15 mouse cellular contexts compared by ENCODE assay signal in the genomic region with DNA sequence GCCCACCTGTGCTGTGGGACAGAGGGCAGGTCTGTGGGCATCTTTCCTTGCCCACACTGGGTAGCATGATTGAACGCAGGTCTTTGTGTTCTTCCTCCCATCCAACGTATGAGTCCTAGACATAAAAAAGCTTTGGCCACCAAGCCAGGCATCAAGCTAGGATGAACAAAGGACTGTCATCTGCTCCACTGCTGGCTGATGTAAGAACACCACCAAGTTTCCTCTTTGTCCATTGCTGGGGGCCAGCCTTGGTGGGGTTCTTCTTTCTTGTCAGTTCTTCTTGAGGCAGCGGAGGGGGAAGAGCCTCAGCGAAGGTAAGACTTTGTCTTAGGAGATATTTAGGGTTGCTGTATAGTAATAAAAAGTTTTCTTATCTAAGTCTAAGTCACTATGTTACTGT.
"Had no signal": no experiment of that assay in that cellular context is flagged by ENCODE, and none has a peak within 500 bp of the region (broad histone marks: within the 10 kb centered on the region; RNA-seq: fewer than 3 reads in every experiment).

No protein-coding gene starts in this region.

- H3K9me3 ChIP-seq: neural tube, embryonic 15.5 days; stomach, embryonic 15.5 days had no signal

- H3K4me1 ChIP-seq: stomach, embryonic 15.5 days had no signal

- H3K36me3 ChIP-seq: neural tube, embryonic 15.5 days; stomach, embryonic 15.5 days had no signal

- H3K27me3 ChIP-seq: neural tube, embryonic 15.5 days had no signal

- H3K27ac ChIP-seq: neural tube, embryonic 15.5 days; stomach, embryonic 15.5 days; stomach, postnatal 0 days had no signal

- H3K4me3 ChIP-seq: neural tube, embryonic 15.5 days; stomach, embryonic 15.5 days had no signal

- DNase-seq: retina, postnatal 1 day; right cerebral cortex, adult 18-20 months; right cerebral cortex, postnatal 14 days; right cerebral cortex, postnatal 25 days; right cerebral cortex, postnatal 4 days; spleen, adult 18-20 months; thymus, adult 18-20 months; thymus, adult 2 months; thymus, postnatal 14 days; thymus, postnatal 25 days; thymus, postnatal 36 days; thymus, postnatal 4 days had no signal

- H3K4me2 ChIP-seq: neural tube, embryonic 15.5 days; stomach, embryonic 15.5 days had no signal
